Mouse (Mus musculus) embryonic facial prominence, embryonic 11.5 days (tissue): ENCODE results near the gene Ppp1ca. TPM values are rescaled to one million over a fixed set of nuclear protein-coding genes. Genes with fewer than 3 reads are reported as not detected.

Experiments
- ATAC-seq: fragments of 200-750 bp; cut with Nextera tagmentation; replicated peaks from 2 replicates; pipeline ENCODE4 v1.8.0; 2017; ENCODE audit warnings: low read depth; ENCODE audit not compliant: insufficient number of reproducible peaks, low FRiP score, low TSS enrichment
- DNase-seq: peaks from one replicate; pipeline ENCODE4 v3.0.0-alpha.2; 2015; ENCODE audit warnings: low spot score
- H3K27ac ChIP-seq: fragments of 300-500 bp; sonication (generic); replicated peaks from 2 replicates; pipeline ENCODE4 v1.5.1; 2014; ENCODE audit warnings: mild to moderate bottlenecking, low read depth, low read length, control low read depth
- H3K27me3 ChIP-seq: fragments of 300-500 bp; sonication (generic); 2 replicates; pipeline ENCODE4 v1.6.1; 2014; ENCODE audit warnings: mild to moderate bottlenecking, low read length, moderate library complexity, mixed read lengths; ENCODE audit not compliant: control insufficient read depth, insufficient read depth
- H3K36me3 ChIP-seq: fragments of 300-500 bp; sonication (generic); replicated peaks from 2 replicates; pipeline ENCODE4 v1.6.1; 2014; ENCODE audit warnings: low read depth, mild to moderate bottlenecking, low read length, moderate library complexity, mixed read lengths; ENCODE audit not compliant: control insufficient read depth, insufficient read depth
- H3K4me1 ChIP-seq: fragments of 300-500 bp; sonication (generic); 2 replicates; pipeline ENCODE4 v1.6.1; 2014; ENCODE audit warnings: low read length, mixed read lengths; ENCODE audit not compliant: control insufficient read depth, insufficient read depth
- H3K4me2 ChIP-seq: fragments of 300-500 bp; sonication (generic); 2 replicates; pipeline ENCODE4 v1.6.1; 2014; ENCODE audit warnings: low read depth, mild to moderate bottlenecking, control low read depth, low read length, moderate library complexity
- H3K4me3 ChIP-seq: fragments of 300-500 bp; sonication (generic); 2 replicates; pipeline ENCODE4 v1.5.1; 2014; ENCODE audit warnings: low read depth, low read length, control low read depth
- H3K9ac ChIP-seq: fragments of 300-500 bp; sonication (generic); replicated peaks from 2 replicates; pipeline ENCODE4 v1.6.1; 2014; ENCODE audit warnings: mild to moderate bottlenecking, control low read depth, low read length
- H3K9me3 ChIP-seq: fragments of 300-500 bp; sonication (generic); replicated peaks from 2 replicates; pipeline ENCODE4 v1.6.1; 2016; ENCODE audit warnings: mild to moderate bottlenecking, low read length, inconsistent platforms, mixed read lengths; ENCODE audit not compliant: control insufficient read depth
- whole genome bisulfite sequencing: fragments of 180-500 bp; shearing (Covaris S2); extraction: QIAGEN DNeasy Blood & Tissue Kit; methylation state at CpG from one replicate; pipeline ENCODE4 v1.1.7; 2014; 5-methylcytosine and 5-hydroxymethylcytosine counted together
- polyA plus RNA-seq: library from polyadenylated mRNA; unstranded; fragments of >200 nt; fragmentation: Nextera tagmentation; extraction: Ambion mirVana; gene quantifications from 2 replicates; pipeline ENCODE4 v1.2.1, GENCODE M21; 2014

Gene Ppp1ca
- polyA plus RNA-seq, 1 experiment from 2014 or later: 955 TPM

DNA sequence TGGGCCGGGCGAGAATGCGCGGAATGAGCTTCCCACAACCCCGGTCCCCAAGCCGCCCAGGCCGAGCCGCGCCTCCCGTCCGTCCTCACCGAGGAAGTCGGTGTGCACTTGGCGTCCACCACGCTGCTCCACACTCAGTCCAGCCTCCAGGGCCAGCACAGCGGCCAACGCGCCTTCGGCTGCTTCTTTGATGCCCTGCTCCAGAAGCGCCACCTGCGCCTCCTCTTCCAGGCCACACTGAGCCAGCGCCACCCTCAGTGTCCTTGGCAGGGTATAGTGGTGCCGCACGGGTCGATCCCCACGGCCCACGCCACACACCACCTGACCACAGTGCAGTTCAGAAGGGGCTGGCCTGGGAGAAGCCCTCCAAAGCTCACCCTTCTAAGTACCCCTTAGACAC is 22.1 kb upstream of the Ppp1ca start:
- Histone ChIP-seq H3K4me1 (peaks cover 6% of the 10 kb centered on the region; the same call in 1 of the 2 replicates), H3K4me2 (peak overlapping the region; percentile 86), H3K27ac (peak overlapping the region; percentile 54), H3K4me3 (peak overlapping the region; percentile 40), H3K36me3 (no peaks in the 10 kb centered on the region), H3K9me3 (no peaks in the 10 kb centered on the region), H3K9ac (peak overlapping the region; percentile 72), H3K27me3 (no peaks in the 10 kb centered on the region)
- WGBS: 7% methylated on average over 27 of the region's 27 CpGs
- DNase-seq: no peak
- ATAC-seq: no peak; the same call in 1 of the 2 replicates

DNA sequence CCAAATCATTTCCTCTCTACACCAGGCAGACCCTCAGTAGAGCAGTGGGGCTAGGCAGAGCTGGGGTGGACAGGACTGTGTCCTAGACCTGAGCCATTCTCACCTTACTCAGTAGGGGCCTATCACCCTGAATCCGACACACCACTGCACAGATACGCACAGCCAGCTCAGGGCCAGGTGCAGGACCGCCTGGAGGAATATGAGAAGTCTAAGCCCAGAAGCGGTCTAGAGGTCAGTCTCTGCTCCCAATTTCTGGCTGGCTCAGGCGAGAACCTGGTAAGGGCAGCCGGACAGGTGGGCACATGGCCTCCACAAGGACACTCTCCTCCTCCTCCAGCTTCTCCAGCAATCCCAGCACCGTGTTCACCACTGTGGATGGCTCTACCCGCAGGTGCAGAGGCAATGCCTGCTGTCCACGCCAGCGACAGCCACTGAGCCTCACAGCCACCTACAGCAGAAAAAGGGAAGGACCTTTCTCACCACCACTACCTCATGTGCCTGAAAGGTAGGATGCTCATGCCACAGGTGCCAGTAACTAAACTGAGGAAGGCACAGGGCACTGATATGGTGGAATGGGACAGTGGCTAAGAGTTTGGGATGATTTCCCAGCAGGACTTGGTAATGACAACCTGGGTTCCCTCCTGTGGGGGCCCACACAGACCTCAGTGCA is 21.0 kb upstream of the Ppp1ca start:
- Histone ChIP-seq H3K9ac (0 out of 2 replicates have a peak overlapping the region, but pooled peaks have one; percentile 15), H3K9me3 (no peaks in the 10 kb centered on the region), H3K36me3 (no peaks in the 10 kb centered on the region), H3K4me2 (no peak overlapping the region), H3K4me3 (no peak overlapping the region), H3K4me1 (peaks cover 6% of the 10 kb centered on the region; the same call in 1 of the 2 replicates), H3K27ac (no peak overlapping the region), H3K27me3 (no peaks in the 10 kb centered on the region)
- WGBS: 83% methylated on average over 10 of the region's 10 CpGs
- ATAC-seq: no peak
- DNase-seq: no peak

DNA sequence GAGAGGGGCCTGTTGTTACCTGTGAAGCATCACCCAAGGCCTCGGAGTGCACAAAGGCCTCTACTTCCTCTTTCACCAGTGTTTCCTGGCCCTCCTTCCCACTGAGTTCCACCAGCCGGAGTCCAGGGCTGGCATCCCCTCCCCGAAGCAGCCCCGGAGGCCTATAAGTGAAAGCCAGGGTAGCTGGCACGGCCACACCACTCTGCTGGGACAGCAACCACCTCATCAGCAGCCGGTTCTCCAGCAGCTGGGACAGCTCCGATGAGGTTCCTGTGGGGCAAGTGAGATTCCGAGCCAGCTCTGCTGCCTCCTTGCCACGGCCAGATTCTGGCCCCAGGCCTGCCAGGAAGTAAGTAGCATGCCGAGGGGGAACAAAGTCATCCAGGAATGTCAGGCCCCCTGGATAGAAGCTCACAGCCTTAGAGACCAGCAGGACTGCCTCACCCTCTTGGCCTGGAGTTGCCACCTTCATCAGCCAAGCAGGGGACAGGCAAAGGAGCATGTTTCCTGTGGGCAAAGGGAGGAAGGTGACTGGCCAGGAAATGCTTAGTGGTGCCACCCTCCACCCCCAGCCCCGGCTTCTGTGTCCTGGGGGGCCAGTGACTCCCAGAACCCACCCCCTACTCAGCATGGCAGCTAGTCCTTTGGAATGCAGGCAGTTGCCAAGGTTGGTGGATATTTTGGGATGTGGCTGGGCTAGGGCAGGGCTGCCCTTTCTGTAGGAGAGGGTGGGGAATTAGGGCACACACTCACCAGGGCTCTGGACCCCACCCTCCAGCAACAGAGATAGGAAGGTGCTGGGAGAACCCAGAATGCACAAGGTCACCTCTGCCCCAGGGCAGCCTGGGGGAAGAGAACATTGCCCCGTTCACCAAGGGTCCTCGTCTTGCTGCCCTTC is 20.2 kb upstream of the Ppp1ca start:
- 61% methylated on average over 13 of the region's 13 CpGs for WGBS
- DNase-seq: no peak
- no peaks in the 10 kb centered on the region for H3K9me3 ChIP-seq
- no peak overlapping the region for H3K4me3 ChIP-seq
- H3K36me3 ChIP-seq: no peaks in the 10 kb centered on the region
- no peak overlapping the region for H3K27ac ChIP-seq
- ATAC-seq: no peak
- H3K4me1 ChIP-seq: peaks cover 6% of the 10 kb centered on the region; the same call in 1 of the 2 replicates
- no peaks in the 10 kb centered on the region for H3K27me3 ChIP-seq
- no peak overlapping the region for H3K4me2 ChIP-seq
- H3K9ac ChIP-seq: no peak overlapping the region

DNA sequence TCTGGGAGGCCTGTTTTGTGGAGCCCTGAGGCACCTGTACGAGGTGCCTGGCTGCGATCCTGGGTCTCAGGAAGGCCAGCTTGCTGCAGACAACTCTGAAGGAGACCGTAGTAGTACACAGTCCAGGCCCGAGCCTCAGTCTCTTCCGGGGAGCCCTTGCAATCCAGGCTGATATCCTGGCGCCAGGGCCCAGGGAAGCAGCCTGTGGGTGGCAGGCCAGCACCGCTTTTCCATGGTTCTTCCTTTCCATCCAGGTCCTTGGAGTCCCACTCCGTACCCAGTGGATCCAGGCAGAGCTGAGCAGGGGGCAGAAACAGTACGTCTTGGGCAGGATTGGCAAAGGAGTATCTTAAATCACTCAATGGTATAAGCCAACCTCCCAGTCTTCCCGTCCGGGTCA is 18.9 kb upstream of the Ppp1ca start:
- 56% methylated on average over 11 of the region's 11 CpGs for WGBS
- no peaks in the 10 kb centered on the region for H3K36me3 ChIP-seq
- DNase-seq (no peak), ATAC-seq (no peak)
- no peak overlapping the region for H3K4me2 ChIP-seq
- H3K4me3 ChIP-seq: no peak overlapping the region
- H3K4me1 ChIP-seq: peaks cover 6% of the 10 kb centered on the region; the same call in 1 of the 2 replicates
- no peak overlapping the region for H3K27ac ChIP-seq
- no peaks in the 10 kb centered on the region for H3K9me3 ChIP-seq
- no peak overlapping the region; the same call in 1 of the 2 replicates for H3K9ac ChIP-seq
- no peaks in the 10 kb centered on the region for H3K27me3 ChIP-seq

DNA sequence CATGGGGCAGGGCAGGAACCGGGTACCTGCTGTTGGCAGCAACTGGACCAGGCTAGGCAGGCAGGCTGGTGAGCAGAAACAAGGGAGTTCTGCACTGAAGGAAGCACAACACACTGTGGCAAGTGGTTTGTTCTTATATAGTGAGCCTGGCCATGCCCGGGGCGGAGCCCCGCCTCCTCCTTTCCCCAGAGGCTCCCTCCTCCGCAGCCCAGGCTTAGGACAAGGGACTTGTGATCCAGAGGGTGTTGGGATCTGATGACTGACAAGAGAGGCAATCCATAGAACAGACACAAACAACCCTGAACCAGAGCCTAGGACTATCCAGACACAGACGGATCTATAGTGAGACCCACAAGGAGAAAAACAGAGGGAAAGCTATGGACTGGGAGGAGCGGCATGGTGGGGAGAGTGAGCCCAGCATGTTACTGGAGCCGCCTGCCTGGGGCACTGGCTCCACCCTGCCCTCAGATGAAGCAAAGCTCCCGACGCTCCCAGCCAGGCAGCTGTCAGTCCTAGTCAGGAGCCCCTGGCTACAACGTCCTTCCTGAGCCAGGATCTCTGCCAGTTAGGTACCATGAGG is 16.4 kb upstream of the Ppp1ca start, which contains the start of gene Carns1:
Carns1 (minus strand) TSS at position 112 of the 580 bp plus-strand sequence.
- Histone ChIP-seq H3K9me3 (no peaks in the 10 kb centered on the region), H3K9ac (peak within 1 kb of the TSS; percentile 33), H3K4me1 (peaks cover 3% of the 10 kb centered on the region; the same call in 1 of the 2 replicates), H3K4me3 (no peak within 1 kb of the TSS), H3K36me3 (no peaks in the 10 kb centered on the region), H3K27me3 (no peaks in the 10 kb centered on the region), H3K4me2 (peak within 1 kb of the TSS; percentile 33), H3K27ac (no peak within 1 kb of the TSS)
- 3% methylated on average over 11 of the region's 11 CpGs for WGBS
- DNase-seq (peak; percentile 27), ATAC-seq (peak; percentile 68; the same call in 1 of the 2 replicates)

DNA sequence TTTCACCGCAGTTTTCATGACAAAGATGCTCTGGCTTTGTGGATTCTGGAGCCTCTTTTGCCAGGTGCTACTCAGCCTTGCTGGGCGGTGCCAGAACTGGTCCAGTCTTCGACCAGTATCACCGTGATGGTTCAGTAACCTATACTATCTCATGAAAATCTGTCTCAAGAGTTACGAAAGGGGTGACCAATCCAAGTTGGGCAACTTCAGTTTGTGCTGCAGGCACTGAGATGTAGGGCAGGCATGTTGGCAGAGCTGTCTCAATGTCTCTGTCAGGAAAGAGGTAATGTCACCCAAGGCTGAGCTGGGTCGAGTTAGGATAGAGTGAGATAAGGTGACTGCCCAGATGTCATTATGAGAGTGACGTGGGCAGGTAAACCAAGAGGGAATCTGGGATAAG is 11.5 kb upstream of the Ppp1ca start:
- H3K9ac ChIP-seq: no peak overlapping the region
- no peaks in the 10 kb centered on the region for H3K4me1 ChIP-seq
- WGBS: 84% methylated on average over 7 of the region's 7 CpGs
- no peak overlapping the region for H3K27ac ChIP-seq
- no peak overlapping the region for H3K4me3 ChIP-seq
- no peak for ATAC-seq
- H3K9me3 ChIP-seq: no peaks in the 10 kb centered on the region
- H3K4me2 ChIP-seq: no peak overlapping the region
- H3K27me3 ChIP-seq: no peaks in the 10 kb centered on the region
- DNase-seq: no peak
- H3K36me3 ChIP-seq: no peaks in the 10 kb centered on the region

DNA sequence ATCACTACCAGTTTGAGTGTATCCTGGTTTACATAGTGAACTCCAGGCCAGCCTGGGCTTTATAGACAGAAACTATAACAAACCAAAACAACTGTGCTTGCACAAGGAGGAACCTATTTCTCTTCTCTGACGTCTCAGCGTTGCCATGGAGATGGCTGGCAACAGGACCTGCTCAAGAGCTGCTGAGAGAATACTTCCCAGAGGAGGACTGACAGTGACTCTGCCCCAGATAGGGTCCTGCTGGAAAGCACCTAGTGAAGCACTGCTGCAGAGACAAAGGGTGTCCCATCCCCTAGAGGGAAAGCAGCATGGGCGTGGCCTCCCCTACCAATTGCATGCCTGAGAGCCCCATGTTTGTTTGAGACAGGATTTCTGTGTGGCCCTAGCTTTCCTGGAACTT is 10.0 kb upstream of the Ppp1ca start:
- H3K27me3 ChIP-seq: no peaks in the 10 kb centered on the region
- no peak overlapping the region for H3K4me3 ChIP-seq
- DNase-seq (peak; percentile 41), ATAC-seq (no peak)
- no peak overlapping the region for H3K4me2 ChIP-seq
- H3K9me3 ChIP-seq: no peaks in the 10 kb centered on the region
- no peak overlapping the region for H3K9ac ChIP-seq
- H3K27ac ChIP-seq: no peak overlapping the region
- no peaks in the 10 kb centered on the region for H3K36me3 ChIP-seq
- H3K4me1 ChIP-seq: no peaks in the 10 kb centered on the region
- 37% methylated on average over 3 of the region's 3 CpGs for WGBS
